Mouse (Mus musculus): ENCODE results near the gene Hist1h2ai. TPM values are rescaled to one million over a fixed set of nuclear protein-coding genes. Genes with fewer than 3 reads are reported as not detected.
"Not testable (repeated sequence)": the region's sequence is repeated elsewhere in the genome, so short reads cannot be mapped to it uniquely, and the experiment has no call there.

The Hist1h2ai gene
- polyA plus RNA-seq (2015; fragmentation: Nextera tagmentation; extraction: Ambion mirVana): 16.4 and 20.2 TPM in 2 replicates

GRCm38 (mm10) chr13:21715864-21716539, at the start of gene Hist1h2ai, which contains the start of gene Hist1h2bl:
TSS of gene Hist1h2ai (plus strand) at chr13:21716422.
TSS of gene Hist1h2bl (minus strand) at chr13:21716143.
- not testable (repeated sequence) for H3K9me3 ChIP-seq (ENCODE audit: low read length); H3K36me3 ChIP-seq (replicated peaks; ENCODE audit: insufficient read depth, low read length); H3K27me3 ChIP-seq (ENCODE audit: insufficient read depth, low read length)
- under 1% methylated on average over 23 of the region's 50 CpGs for WGBS (ENCODE audit: insufficient replicate concordance)
- Histone ChIP-seq H3K27ac (ENCODE audit: low read depth) (peak within 1 kb of the TSS; percentile 88), H3K9ac (replicated peaks) (peak within 1 kb of the TSS; percentile 77), H3K4me2 (ENCODE audit: low read depth, low read length) (peak within 1 kb of the TSS; percentile 72), H3K4me3 (ENCODE audit: low read depth, low read length) (peak within 1 kb of the TSS; percentile 45), H3K4me1 (ENCODE audit: insufficient read depth) (peaks cover 25% of the 10 kb centered on the region)
- ATAC-seq: peak; percentile 85
- TF ChIP-seq CTCF (IDR thresholded peaks at IDR 0.05; ENCODE audit: low read depth) (0 out of 2 replicates have a peak, but pooled peaks have one; percentile 1), EP300 (IDR thresholded peaks at IDR 0.05; ENCODE audit: low read depth) (peak; percentile 75)
- DNase-seq: peak; percentile 82

GRCm38 (mm10) chr13:21677305-21677704, 38.9 kb upstream of the Hist1h2ai start, which contains the start of gene Olfr1360:
TSS of gene Olfr1360 (minus strand) at chr13:21677405.
- no peaks in the 10 kb centered on the region for H3K9me3 ChIP-seq (ENCODE audit: low read length)
- DNase-seq (no peak), ATAC-seq (no peak)
- WGBS (ENCODE audit: insufficient replicate concordance): 72% methylated on average over 2 of the region's 2 CpGs
- TF ChIP-seq EP300 (IDR thresholded peaks at IDR 0.05; ENCODE audit: low read depth): no peak
- H3K4me1 ChIP-seq (ENCODE audit: insufficient read depth): no peaks in the 10 kb centered on the region
- H3K27me3 ChIP-seq (ENCODE audit: insufficient read depth, low read length): no peaks in the 10 kb centered on the region
- H3K4me2 ChIP-seq (ENCODE audit: low read depth, low read length): no peak within 1 kb of the TSS
- H3K9ac ChIP-seq (replicated peaks): no peak within 1 kb of the TSS
- no peaks in the 10 kb centered on the region for H3K36me3 ChIP-seq (replicated peaks; ENCODE audit: insufficient read depth, low read length)
- no peak within 1 kb of the TSS for H3K4me3 ChIP-seq (ENCODE audit: low read depth, low read length)
- H3K27ac ChIP-seq (ENCODE audit: low read depth): no peak within 1 kb of the TSS

- no peak for DNase-seq
- Histone ChIP-seq H3K27ac (ENCODE audit: low read depth) (no peak within 1 kb of the TSS), H3K4me2 (ENCODE audit: low read depth, low read length) (no peak within 1 kb of the TSS), H3K27me3 (ENCODE audit: insufficient read depth, low read length) (no peaks in the 10 kb centered on the region), H3K4me1 (ENCODE audit: insufficient read depth) (no peaks in the 10 kb centered on the region), H3K4me3 (ENCODE audit: low read depth, low read length) (no peak within 1 kb of the TSS), H3K9ac (replicated peaks) (no peak within 1 kb of the TSS), H3K9me3 (ENCODE audit: low read length) (no peaks in the 10 kb centered on the region), H3K36me3 (replicated peaks; ENCODE audit: insufficient read depth, low read length) (no peaks in the 10 kb centered on the region)
- no peak for ATAC-seq
- no peak for TF ChIP-seq CTCF (IDR thresholded peaks at IDR 0.05; ENCODE audit: low read depth)
- no peak for TF ChIP-seq EP300 (IDR thresholded peaks at IDR 0.05; ENCODE audit: low read depth)
Measured at GRCm38 (mm10) chr13:21697811-21698210, 18.4 kb upstream of the Hist1h2ai start, which contains the start of gene Olfr1359. TSS of gene Olfr1359 (plus strand) at chr13:21698111.

GRCm38 (mm10) chr13:21706669-21707068, 9.6 kb upstream of the Hist1h2ai start:
- Histone ChIP-seq H3K27ac (ENCODE audit: low read depth) (no peak overlapping the region), H3K4me3 (ENCODE audit: low read depth, low read length) (no peak overlapping the region), H3K36me3 (replicated peaks; ENCODE audit: insufficient read depth, low read length) (no peaks in the 10 kb centered on the region), H3K9me3 (ENCODE audit: low read length) (no peaks in the 10 kb centered on the region), H3K27me3 (ENCODE audit: insufficient read depth, low read length) (no peaks in the 10 kb centered on the region), H3K4me2 (ENCODE audit: low read depth, low read length) (no peak overlapping the region), H3K4me1 (ENCODE audit: insufficient read depth) (peaks cover 6% of the 10 kb centered on the region; the same call in 1 of the 2 replicates), H3K9ac (replicated peaks) (no peak overlapping the region)
- ATAC-seq (no peak), DNase-seq (no peak)
- 59% methylated on average over 4 of the region's 4 CpGs for WGBS (ENCODE audit: insufficient replicate concordance)
- TF ChIP-seq CTCF (IDR thresholded peaks at IDR 0.05; ENCODE audit: low read depth) (no peak), EP300 (IDR thresholded peaks at IDR 0.05; ENCODE audit: low read depth) (no peak)

- TF ChIP-seq CTCF (IDR thresholded peaks at IDR 0.05; ENCODE audit: low read depth): peak; percentile 88
- peak; percentile 44 for TF ChIP-seq EP300 (IDR thresholded peaks at IDR 0.05; ENCODE audit: low read depth)
- Histone ChIP-seq H3K4me1 (ENCODE audit: insufficient read depth) (peaks cover 10% of the 10 kb centered on the region), H3K4me2 (ENCODE audit: low read depth, low read length) (peak overlapping the region; percentile 76), H3K36me3 (replicated peaks; ENCODE audit: insufficient read depth, low read length) (no peaks in the 10 kb centered on the region), H3K27me3 (ENCODE audit: insufficient read depth, low read length) (no peaks in the 10 kb centered on the region), H3K9ac (replicated peaks) (peak overlapping the region; percentile 67), H3K4me3 (ENCODE audit: low read depth, low read length) (peak overlapping the region; percentile 62), H3K27ac (ENCODE audit: low read depth) (peak overlapping the region; percentile 82), H3K9me3 (ENCODE audit: low read length) (no peaks in the 10 kb centered on the region)
- WGBS (ENCODE audit: insufficient replicate concordance): under 1% methylated on average over 32 of the region's 32 CpGs
- DNase-seq (peak; percentile 91), ATAC-seq (peak; percentile 83)
Measured at GRCm38 (mm10) chr13:21710031-21710711, 6.1 kb upstream of the Hist1h2ai start.

GRCm38 (mm10) chr13:21710821-21711525, 5.2 kb upstream of the Hist1h2ai start:
- peak overlapping the region; percentile 76 for H3K4me2 ChIP-seq (ENCODE audit: low read depth, low read length)
- TF ChIP-seq EP300 (IDR thresholded peaks at IDR 0.05; ENCODE audit: low read depth): no peak
- TF ChIP-seq CTCF (IDR thresholded peaks at IDR 0.05; ENCODE audit: low read depth): no peak
- H3K4me1 ChIP-seq (ENCODE audit: insufficient read depth): peaks cover 14% of the 10 kb centered on the region
- DNase-seq (peak; percentile 82), ATAC-seq (peak; percentile 66)
- H3K4me3 ChIP-seq (ENCODE audit: low read depth, low read length): peak overlapping the region; percentile 62
- H3K9me3 ChIP-seq (ENCODE audit: low read length): no peaks in the 10 kb centered on the region
- H3K9ac ChIP-seq (replicated peaks): peak overlapping the region; percentile 28
- H3K36me3 ChIP-seq (replicated peaks; ENCODE audit: insufficient read depth, low read length): no peaks in the 10 kb centered on the region
- 1% methylated on average over 22 of the region's 22 CpGs for WGBS (ENCODE audit: insufficient replicate concordance)
- no peak overlapping the region for H3K27ac ChIP-seq (ENCODE audit: low read depth)
- no peaks in the 10 kb centered on the region for H3K27me3 ChIP-seq (ENCODE audit: insufficient read depth, low read length)

All from liver, postnatal 0 days (tissue).